ENCODE assay signal across 23 mouse cellular contexts in genomic region chr19:16478186-16478607, GRCm38 (mm10). TPM values are rescaled to one million over a fixed set of nuclear protein-coding genes. Genes with fewer than 3 reads are reported as not detected.
DNase-seq lines count a peak whose midpoint lies in the region; ATAC-seq lines count a peak whose summit lies in the region.
"Had no signal": no experiment of that assay in that cellular context is flagged by ENCODE, and none has a peak within 500 bp of the region (broad histone marks: within the 10 kb centered on the region; RNA-seq: fewer than 3 reads in every experiment).

No protein-coding gene starts in this region.

- H3K9ac ChIP-seq in liver, embryonic 15.5 days: no peak overlapping the region
- H3K9ac ChIP-seq: hindbrain, embryonic 14.5 days; limb, embryonic 12.5 days; neural tube, embryonic 15.5 days had no signal

- H3K4me1 ChIP-seq in liver, embryonic 15.5 days (replicated peaks): peaks cover 49% of the 10 kb centered on the region
- H3K4me1 ChIP-seq in limb, embryonic 10.5 days: 0 out of 2 replicates have a peak, but pooled peaks cover 3% of the 10 kb centered on the region
- H3K4me1 ChIP-seq in embryonic facial prominence, embryonic 10.5 days: 0 out of 2 replicates have a peak, but pooled peaks cover 5% of the 10 kb centered on the region
- H3K4me1 ChIP-seq: limb, embryonic 12.5 days; midbrain, embryonic 10.5 days; neural tube, embryonic 15.5 days had no signal

- peak; percentile 86 for ATAC-seq in common myeloid progenitor, adult 5-6 weeks (replicated peaks; ENCODE audit: low read depth, poor library complexity, severe bottlenecking)
- peak; percentile 47 for ATAC-seq in liver, embryonic 15.5 days (ENCODE audit: insufficient read depth)
- ATAC-seq: activated CD4-positive, CD25-positive, alpha-beta regulatory T cell, adult 4 months; forebrain, embryonic 14.5 days; Patski had no signal

- 20% methylated on average over 8 of the region's 8 CpGs for WGBS in liver, embryonic 15.5 days (ENCODE audit: insufficient replicate concordance)
- 78% methylated on average over 8 of the region's 8 CpGs for WGBS in limb, embryonic 10.5 days
- WGBS in embryonic facial prominence, embryonic 10.5 days: 78% methylated on average over 8 of the region's 8 CpGs

- no peaks in the 10 kb centered on the region for H3K27me3 ChIP-seq in liver, embryonic 15.5 days
- no peaks in the 10 kb centered on the region for H3K27me3 ChIP-seq in limb, embryonic 10.5 days (ENCODE audit: low read depth, poor library complexity, severe bottlenecking)
- H3K27me3 ChIP-seq in embryonic facial prominence, embryonic 10.5 days (replicated peaks; ENCODE audit: low read depth, poor library complexity, severe bottlenecking): no peaks in the 10 kb centered on the region
- H3K27me3 ChIP-seq: limb, embryonic 12.5 days; neural tube, embryonic 15.5 days; Patski had no signal

- peak; percentile 98 for DNase-seq in 416B (ENCODE audit: low read depth)
- DNase-seq in lung, postnatal 14 days: peak; percentile 66
- no peak for DNase-seq in limb, embryonic 10.5 days (ENCODE audit: low spot score)
- no peak for DNase-seq in adrenal gland, postnatal 36 days
- no peak for DNase-seq in embryonic facial prominence, embryonic 10.5 days (ENCODE audit: low spot score)
- no peak for DNase-seq in kidney, adult 9 months
- DNase-seq: adrenal gland, postnatal 25 days; embryo, embryonic 11 days; gastrocnemius, postnatal 25 days; heart, postnatal 14 days; kidney, adult 11 months; kidney, postnatal 10 days; thymus, adult 18-20 months had no signal

- no peaks in the 10 kb centered on the region for H3K36me3 ChIP-seq in liver, embryonic 15.5 days (replicated peaks)
- no peaks in the 10 kb centered on the region for H3K36me3 ChIP-seq in limb, embryonic 10.5 days
- no peaks in the 10 kb centered on the region for H3K36me3 ChIP-seq in embryonic facial prominence, embryonic 10.5 days (replicated peaks)
- H3K36me3 ChIP-seq: limb, embryonic 12.5 days; midbrain, embryonic 10.5 days; neural tube, embryonic 15.5 days had no signal

- H3K4me3 ChIP-seq in liver, embryonic 15.5 days (replicated peaks): no peak overlapping the region
- H3K4me3 ChIP-seq in limb, embryonic 10.5 days: no peak overlapping the region
- H3K4me3 ChIP-seq in embryonic facial prominence, embryonic 10.5 days: no peak overlapping the region
- H3K4me3 ChIP-seq: layer of hippocampus, adult 2 months; limb, embryonic 12.5 days; midbrain, embryonic 10.5 days; neural tube, embryonic 15.5 days had no signal

- H3K9me3 ChIP-seq in liver, embryonic 15.5 days (replicated peaks): no peaks in the 10 kb centered on the region
- H3K9me3 ChIP-seq in limb, embryonic 10.5 days (replicated peaks): no peaks in the 10 kb centered on the region
- H3K9me3 ChIP-seq in embryonic facial prominence, embryonic 10.5 days: peaks cover 8% of the 10 kb centered on the region
- H3K9me3 ChIP-seq: neural tube, embryonic 15.5 days had no signal

- no peak overlapping the region for H3K27ac ChIP-seq in liver, embryonic 15.5 days (replicated peaks)
- H3K27ac ChIP-seq in limb, embryonic 10.5 days: no peak overlapping the region
- no peak overlapping the region for H3K27ac ChIP-seq in embryonic facial prominence, embryonic 10.5 days (replicated peaks)
- H3K27ac ChIP-seq: hindbrain, embryonic 14.5 days; layer of hippocampus, adult 2 months; limb, embryonic 12.5 days; midbrain, embryonic 10.5 days; neural tube, embryonic 15.5 days had no signal

- H3K4me2 ChIP-seq in liver, embryonic 15.5 days: peak overlapping the region; percentile 29
- H3K4me2 ChIP-seq: hindbrain, embryonic 14.5 days; limb, embryonic 12.5 days; neural tube, embryonic 15.5 days had no signal

RNA-seq across cellular contexts. Expression of gene Gna14, which starts 42.6 kb away (rescaled TPM):
- 7.3 and 9.6 TPM in 2 replicates for total RNA-seq in common myeloid progenitor, adult 5-6 weeks (2017)
- 0.64 and 0.78 TPM in 2 replicates for polyA plus RNA-seq in liver, embryonic 15.5 days (2015; fragmentation: Nextera tagmentation; extraction: Ambion mirVana)
- polyA plus RNA-seq in limb, embryonic 10.5 days (2016; fragmentation: Nextera tagmentation; extraction: Ambion mirVana): 0.46 and 0.48 TPM in 2 replicates
- 10 to 100 TPM; 33.6 to 50.6 TPM for total RNA-seq in adrenal gland, postnatal 36 days (2021)
- polyA plus RNA-seq in embryonic facial prominence, embryonic 10.5 days (2016; fragmentation: Nextera tagmentation; extraction: Ambion mirVana): 1.1 and 1.4 TPM in 2 replicates

Comparison
In these comparisons a context has a peak if more than half of its experiments do, and no peak if none do; other contexts are left out.
1. DNase-seq: peak in 416B (single experiment) and lung, postnatal 14 days (single experiment); none in limb, embryonic 10.5 days (single experiment), adrenal gland, postnatal 36 days (0 of 2), embryonic facial prominence, embryonic 10.5 days (single experiment) and kidney, adult 9 months (single experiment).